Mouse (Mus musculus) liver, embryonic 13.5 days (tissue): Measurements from ENCODE around the gene Ccnt2. TPM values are rescaled to one million over a fixed set of nuclear protein-coding genes. Genes with fewer than 3 reads are reported as not detected.

Experiments
- ATAC-seq: fragments of 200-750 bp; cut with Nextera tagmentation; 2 replicates; pipeline ENCODE4 v1.8.0; 2017; ENCODE audit warnings: low read depth, mild to moderate bottlenecking, moderate number of reproducible peaks, moderate library complexity
- DNase-seq: peaks from one replicate; pipeline ENCODE4 v3.0.0; 2022
- H3K27ac ChIP-seq: fragments of 300-500 bp; sonication (generic); 2 replicates; pipeline ENCODE4 v1.5.1; 2015; ENCODE audit warnings: moderate library complexity, mild to moderate bottlenecking, inconsistent platforms
- H3K27me3 ChIP-seq: fragments of 300-500 bp; sonication (generic); 2 replicates; pipeline ENCODE4 v1.6.1; 2015; ENCODE audit warnings: mild to moderate bottlenecking, inconsistent platforms
- H3K36me3 ChIP-seq: fragments of 300-500 bp; sonication (generic); 2 replicates; pipeline ENCODE4 v1.6.1; 2015; ENCODE audit warnings: mild to moderate bottlenecking, inconsistent platforms
- H3K4me1 ChIP-seq: fragments of 300-500 bp; sonication (generic); replicated peaks from 2 replicates; pipeline ENCODE4 v1.6.1; 2015; ENCODE audit warnings: inconsistent platforms
- H3K4me2 ChIP-seq: fragments of 300-500 bp; sonication (generic); 2 replicates; pipeline ENCODE4 v1.6.1; 2015; ENCODE audit warnings: inconsistent platforms, mild to moderate bottlenecking, moderate library complexity
- H3K4me3 ChIP-seq: fragments of 300-500 bp; sonication (generic); replicated peaks from 2 replicates; pipeline ENCODE4 v1.5.1; 2015; ENCODE audit warnings: mild to moderate bottlenecking, inconsistent platforms
- H3K9ac ChIP-seq: fragments of 300-500 bp; sonication (generic); 2 replicates; pipeline ENCODE4 v1.6.1; 2015; ENCODE audit warnings: mild to moderate bottlenecking, inconsistent platforms
- H3K9me3 ChIP-seq: fragments of 300-500 bp; sonication (generic); replicated peaks from 2 replicates; pipeline ENCODE4 v1.6.1; 2016; ENCODE audit warnings: inconsistent platforms
- WGBS: fragments of 180-500 bp; shearing (Covaris S2); methylation state at CpG from one replicate; pipeline ENCODE4 v1.1.7; 2015; ENCODE audit not compliant: insufficient replicate concordance; 5-methylcytosine and 5-hydroxymethylcytosine counted together
- polyA plus RNA-seq: library from polyadenylated mRNA; unstranded; fragments of >200 nt; fragmentation: Nextera tagmentation; extraction: Ambion mirVana; gene quantifications from 2 replicates; pipeline ENCODE4 v1.2.1, GENCODE M21; 2015

Ccnt2 gene
- polyA plus RNA-seq, 1 experiment from 2014 or later: 28.0 TPM

- ATAC-seq (no peak), DNase-seq (no peak)
- Histone ChIP-seq H3K4me2 (no peak overlapping the region), H3K4me3 (no peak overlapping the region), H3K4me1 (0 out of 2 replicates have a peak, but pooled peaks cover 3% of the 10 kb centered on the region), H3K36me3 (0 out of 2 replicates have a peak, but pooled peaks cover 6% of the 10 kb centered on the region), H3K27ac (no peak overlapping the region), H3K27me3 (no peaks in the 10 kb centered on the region), H3K9me3 (no peaks in the 10 kb centered on the region), H3K9ac (no peak overlapping the region)
- WGBS: 74% methylated on average over 2 of the region's 2 CpGs
Observed at GRCm38 (mm10) chr1:127766741-127767140, 7.2 kb upstream of the Ccnt2 start.

- ATAC-seq (peak; percentile 5), DNase-seq (no peak)
- peaks cover 33% of the 10 kb centered on the region for H3K4me1 ChIP-seq
- H3K9me3 ChIP-seq: no peaks in the 10 kb centered on the region
- WGBS: under 1% methylated on average over 14 of the region's 14 CpGs
- peak overlapping the region; percentile 83 for H3K9ac ChIP-seq
- H3K36me3 ChIP-seq: peaks cover 13% of the 10 kb centered on the region; the same call in 1 of the 2 replicates
- H3K27me3 ChIP-seq: no peaks in the 10 kb centered on the region
- peak overlapping the region; percentile 91 for H3K27ac ChIP-seq
- H3K4me3 ChIP-seq: peak overlapping the region; percentile 89
- H3K4me2 ChIP-seq: peak overlapping the region; percentile 91
Observed at GRCm38 (mm10) chr1:127773198-127773802, 664 bp upstream of the Ccnt2 start.

- Histone ChIP-seq H3K4me1 (peaks cover 44% of the 10 kb centered on the region), H3K4me2 (peak overlapping the region; percentile 79), H3K9ac (peak overlapping the region; percentile 93), H3K36me3 (peaks cover 19% of the 10 kb centered on the region), H3K27me3 (no peaks in the 10 kb centered on the region), H3K4me3 (peak overlapping the region; percentile 89), H3K9me3 (no peaks in the 10 kb centered on the region), H3K27ac (peak overlapping the region; percentile 91)
- no peak for ATAC-seq
- no peak for DNase-seq
- under 1% methylated on average over 31 of the region's 31 CpGs for WGBS
Observed at GRCm38 (mm10) chr1:127774501-127774880, 527 bp downstream of the Ccnt2 start.

- peaks cover 52% of the 10 kb centered on the region for H3K4me1 ChIP-seq
- H3K9me3 ChIP-seq: no peaks in the 10 kb centered on the region
- DNase-seq (no peak), ATAC-seq (no peak)
- peak overlapping the region; percentile 91; the same call in 1 of the 2 replicates for H3K27ac ChIP-seq
- peak overlapping the region; percentile 89 for H3K4me3 ChIP-seq
- H3K36me3 ChIP-seq: peaks cover 20% of the 10 kb centered on the region
- WGBS: 5% methylated on average over 10 of the region's 10 CpGs
- peak overlapping the region; percentile 93 for H3K9ac ChIP-seq
- H3K27me3 ChIP-seq: no peaks in the 10 kb centered on the region
- H3K4me2 ChIP-seq: peak overlapping the region; percentile 79
Observed at GRCm38 (mm10) chr1:127775206-127775720, 1.3 kb downstream of the Ccnt2 start.

GRCm38 (mm10) chr1:127776246-127776645, 2.3 kb downstream of the Ccnt2 start:
- DNase-seq (no peak), ATAC-seq (no peak)
- peaks cover 59% of the 10 kb centered on the region for H3K4me1 ChIP-seq

GRCm38 (mm10) chr1:127778611-127779010, 4.6 kb downstream of the Ccnt2 start:
- Histone ChIP-seq H3K27me3 (no peaks in the 10 kb centered on the region), H3K4me1 (peaks cover 71% of the 10 kb centered on the region), H3K4me2 (0 out of 2 replicates have a peak overlapping the region, but pooled peaks have one; percentile 5), H3K9ac (no peak overlapping the region), H3K36me3 (peaks cover 26% of the 10 kb centered on the region), H3K27ac (peak overlapping the region; percentile 11; the same call in 1 of the 2 replicates), H3K4me3 (no peak overlapping the region), H3K9me3 (no peaks in the 10 kb centered on the region)
- ATAC-seq (no peak), DNase-seq (no peak)
- WGBS: 80% methylated on average over 3 of the region's 3 CpGs

More at GRCm38 (mm10) chr1:127776246-127776645, 2.3 kb downstream of the Ccnt2 start:
- Histone ChIP-seq H3K4me2 (peak overlapping the region; percentile 64), H3K9me3 (no peaks in the 10 kb centered on the region), H3K27ac (peak overlapping the region; percentile 4), H3K36me3 (peaks cover 25% of the 10 kb centered on the region), H3K27me3 (no peaks in the 10 kb centered on the region), H3K4me3 (peak overlapping the region; percentile 89), H3K9ac (peak overlapping the region; percentile 70)
- WGBS: 49% methylated on average over 6 of the region's 6 CpGs

GRCm38 (mm10) chr1:127780142-127780541, 6.2 kb downstream of the Ccnt2 start:
- H3K9ac ChIP-seq: no peak overlapping the region
- WGBS: 2% methylated on average over 3 of the region's 3 CpGs
- H3K4me3 ChIP-seq: no peak overlapping the region
- peak overlapping the region; percentile 28 for H3K4me2 ChIP-seq
- H3K9me3 ChIP-seq: no peaks in the 10 kb centered on the region
- no peaks in the 10 kb centered on the region for H3K27me3 ChIP-seq
- H3K27ac ChIP-seq: peak overlapping the region; percentile 32; the same call in 1 of the 2 replicates
- H3K4me1 ChIP-seq: peaks cover 81% of the 10 kb centered on the region
- peaks cover 30% of the 10 kb centered on the region for H3K36me3 ChIP-seq
- DNase-seq (no peak), ATAC-seq (peak; percentile 67)

GRCm38 (mm10) chr1:127780849-127781248, 6.9 kb downstream of the Ccnt2 start:
- ATAC-seq (no peak), DNase-seq (no peak)
- Histone ChIP-seq H3K27ac (no peak overlapping the region), H3K4me2 (peak overlapping the region; percentile 17; the same call in 1 of the 2 replicates), H3K4me1 (peaks cover 88% of the 10 kb centered on the region), H3K9ac (no peak overlapping the region), H3K36me3 (peaks cover 30% of the 10 kb centered on the region), H3K4me3 (no peak overlapping the region), H3K27me3 (no peaks in the 10 kb centered on the region), H3K9me3 (no peaks in the 10 kb centered on the region)
- WGBS: 43% methylated on average over 2 of the region's 2 CpGs

- Histone ChIP-seq H3K4me1 (peaks cover 69% of the 10 kb centered on the region), H3K9me3 (no peaks in the 10 kb centered on the region), H3K4me3 (no peak overlapping the region), H3K27me3 (no peaks in the 10 kb centered on the region), H3K9ac (no peak overlapping the region), H3K27ac (no peak overlapping the region), H3K4me2 (no peak overlapping the region), H3K36me3 (peaks cover 23% of the 10 kb centered on the region)
- ATAC-seq (no peak), DNase-seq (no peak)
Observed at GRCm38 (mm10) chr1:127783862-127784261, 9.9 kb downstream of the Ccnt2 start.

- DNase-seq (no peak), ATAC-seq (no peak)
- H3K4me3 ChIP-seq: no peak overlapping the region
- 34% methylated on average over 1 of the region's 1 CpGs for WGBS
- peaks cover 58% of the 10 kb centered on the region for H3K4me1 ChIP-seq
- no peaks in the 10 kb centered on the region for H3K27me3 ChIP-seq
- H3K9ac ChIP-seq: no peak overlapping the region
- no peak overlapping the region for H3K4me2 ChIP-seq
- H3K9me3 ChIP-seq: no peaks in the 10 kb centered on the region
- no peak overlapping the region for H3K27ac ChIP-seq
- peaks cover 14% of the 10 kb centered on the region for H3K36me3 ChIP-seq
Observed at GRCm38 (mm10) chr1:127785882-127786281, 11.9 kb downstream of the Ccnt2 start.

- ATAC-seq: no peak
Observed at GRCm38 (mm10) chr1:127788943-127789342, 15.0 kb downstream of the Ccnt2 start.

GRCm38 (mm10) chr1:127793459-127793858, 19.5 kb downstream of the Ccnt2 start:
- no peaks in the 10 kb centered on the region for H3K9me3 ChIP-seq
- no peaks in the 10 kb centered on the region for H3K27me3 ChIP-seq
- H3K4me1 ChIP-seq: peaks cover 7% of the 10 kb centered on the region
- no peak overlapping the region for H3K4me2 ChIP-seq
- peaks cover 35% of the 10 kb centered on the region for H3K36me3 ChIP-seq
- H3K9ac ChIP-seq: no peak overlapping the region
- 88% methylated on average over 1 of the region's 1 CpGs for WGBS
- no peak for DNase-seq
- H3K27ac ChIP-seq: no peak overlapping the region
- H3K4me3 ChIP-seq: no peak overlapping the region
- ATAC-seq: no peak

More at GRCm38 (mm10) chr1:127788943-127789342, 15.0 kb downstream of the Ccnt2 start:
- no peaks in the 10 kb centered on the region for H3K9me3 ChIP-seq
- no peak overlapping the region for H3K4me3 ChIP-seq
- no peaks in the 10 kb centered on the region for H3K27me3 ChIP-seq
- H3K4me1 ChIP-seq: peaks cover 30% of the 10 kb centered on the region
- DNase-seq: no peak
- WGBS: 77% methylated on average over 6 of the region's 6 CpGs
- no peak overlapping the region for H3K4me2 ChIP-seq
- no peak overlapping the region for H3K27ac ChIP-seq
- no peak overlapping the region for H3K9ac ChIP-seq
- peaks cover 19% of the 10 kb centered on the region for H3K36me3 ChIP-seq
